Mouse (Mus musculus) right cerebral cortex, postnatal 14 days (tissue): Measurements from ENCODE around the gene Ankub1.

Experiments
- DNase-seq: peaks from one replicate; pipeline ENCODE4 v3.0.0; 2022

The Ankub1 gene

GRCm38 (mm10) chr3:57637596-57637995 is 55.0 kb downstream of the Ankub1 start:
- DNase-seq: no peak

GRCm38 (mm10) chr3:57634763-57635487 is 57.7 kb downstream of the Ankub1 start:
- DNase-seq: no peak

- DNase-seq: no peak
These were observed 65.6 kb downstream of the Ankub1 start for GRCm38 (mm10) chr3:57626954-57627513.

- DNase-seq: peak; percentile 80
These were observed 67.2 kb downstream of the Ankub1 start for GRCm38 (mm10) chr3:57625275-57625997.

- DNase-seq: no peak
These were observed 72.9 kb downstream of the Ankub1 start for GRCm38 (mm10) chr3:57619718-57620117.

- DNase-seq: no peak
These were observed 76.9 kb downstream of the Ankub1 start for GRCm38 (mm10) chr3:57615652-57616051.

- DNase-seq: no peak
These were observed 80.1 kb downstream of the Ankub1 start for GRCm38 (mm10) chr3:57612430-57612997.

- DNase-seq: no peak
These were observed 80.8 kb downstream of the Ankub1 start for GRCm38 (mm10) chr3:57611776-57612175.
